Mouse (Mus musculus): Measurements from ENCODE around the gene Ccnb2.
A peak's percentile ranks its signal among the peaks of the same experiment; 100 is the strongest.

- TF ChIP-seq CTCF (conservative IDR thresholded peaks at IDR 0.05; ENCODE audit: low read length): peak; percentile 86
- no peak for TF ChIP-seq NANOG (IDR thresholded peaks at IDR 0.05; ENCODE audit: borderline replicate concordance, low read length)
- TF ChIP-seq POU5F1 (IDR thresholded peaks at IDR 0.05; ENCODE audit: borderline replicate concordance, low read length): no peak
Measured at GRCm38 (mm10) chr9:70416412-70416811, 4.9 kb downstream of the Ccnb2 start.

Measured in E14TG2a.4 (cell line).